Mouse (Mus musculus): ENCODE results near the gene 1300017J02Rik.

DNA sequence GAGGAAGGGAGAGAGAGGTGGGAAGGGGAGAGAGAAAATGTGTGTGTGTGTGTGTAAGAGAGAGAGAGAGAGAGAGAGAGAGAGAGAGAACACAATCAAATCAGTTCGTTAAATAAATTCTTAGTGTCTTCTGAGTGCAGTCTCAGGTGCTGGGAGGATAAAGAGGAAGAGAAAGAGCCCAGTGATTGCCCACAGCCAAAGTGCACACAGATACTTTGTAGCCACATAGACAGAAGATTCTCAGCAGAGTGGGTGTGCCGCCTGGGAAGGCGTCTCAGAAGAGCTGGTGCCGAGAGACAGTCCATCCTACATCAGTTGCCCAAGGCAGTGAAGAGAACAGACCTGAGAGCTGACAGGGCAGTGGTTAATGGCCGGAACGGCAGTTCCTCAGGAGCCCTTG is 90.6 kb downstream of the 1300017J02Rik start:
- TF ChIP-seq POLR2A (IDR thresholded peaks at IDR 0.05; ENCODE audit: control insufficient read depth, low read depth, low read length) = no peak
- TF ChIP-seq CTCF (IDR thresholded peaks at IDR 0.05; ENCODE audit: control insufficient read depth, insufficient read depth, insufficient replicate concordance, low read depth, low read length) = no peak

Data from testis, adult 2 months (tissue).